Mouse (Mus musculus) MEL (cell line): Measurements from ENCODE around the gene Hdac7. TPM values are rescaled to one million over a fixed set of nuclear protein-coding genes. Genes with fewer than 3 reads are reported as not detected.

Experiments
- DNase-seq: peaks from one replicate; pipeline ENCODE4 v3.0.0; 2011; ENCODE audit warnings: low read depth, low spot score
- H3K27ac ChIP-seq: 2 replicates; pipeline ENCODE4 v1.5.1; 2012; ENCODE audit warnings: low read depth, mild to moderate bottlenecking, control low read depth, low read length, moderate library complexity; ENCODE audit not compliant: control insufficient read depth
- H3K27me3 ChIP-seq, 2 experiments: fragments of 150-350 bp in 1 of 2; sonication (generic) in 1 of 2; 2 replicates each; pipeline ENCODE4 v1.6.1; 2012; ENCODE audit warnings: low read length in 2 of 2, mild to moderate bottlenecking in 2 of 2, improper control_type of control experiment in 1 of 2, moderate library complexity in 1 of 2; ENCODE audit not compliant: insufficient read depth in 2 of 2, control insufficient read depth in 1 of 2
- H3K36me3 ChIP-seq, 2 experiments: 2 replicates each; pipeline ENCODE4 v1.6.1; 2012 to 2014; ENCODE audit warnings: low read length in 2 of 2, improper control_type of control experiment in 1 of 2, inconsistent platforms in 1 of 2, mild to moderate bottlenecking in 1 of 2; ENCODE audit not compliant: insufficient read depth in 2 of 2, control insufficient read depth in 1 of 2
- H3K4me1 ChIP-seq, 2 experiments: fragments of 150-350 bp in 1 of 2; sonication (generic) in 1 of 2; 2 replicates each; pipeline ENCODE4 v1.6.1; 2012; ENCODE audit warnings: low read length in 2 of 2, improper control_type of control experiment in 1 of 2, mild to moderate bottlenecking in 1 of 2; ENCODE audit not compliant: insufficient read depth in 2 of 2, control insufficient read depth in 1 of 2
- H3K4me3 ChIP-seq, 2 experiments: fragments of 150-350 bp in 1 of 2; sonication (generic) in 1 of 2; 2 replicates each; pipeline ENCODE4 v1.5.1; 2012; ENCODE audit warnings: low read depth in 2 of 2, low read length in 2 of 2, mild to moderate bottlenecking in 2 of 2, moderate library complexity in 2 of 2, control low read depth in 1 of 2, improper control_type of control experiment in 1 of 2; ENCODE audit not compliant: control insufficient read depth in 1 of 2, insufficient read depth in 1 of 2
- H3K79me2 ChIP-seq: 2 replicates; pipeline ENCODE4 v1.6.1; 2012; ENCODE audit warnings: mild to moderate bottlenecking, low read length, moderate library complexity; ENCODE audit not compliant: control insufficient read depth, poor library complexity, insufficient read depth
- H3K9ac ChIP-seq: 2 replicates; pipeline ENCODE4 v1.6.1; 2012; ENCODE audit warnings: low read depth, mild to moderate bottlenecking, control low read depth, low read length, moderate library complexity; ENCODE audit not compliant: control insufficient read depth, poor library complexity, severe bottlenecking
- H3K9me3 ChIP-seq: fragments of 150-350 bp; sonication (generic); replicated peaks from 2 replicates; pipeline ENCODE4 v1.6.1; 2012; ENCODE audit warnings: mild to moderate bottlenecking, low read length, improper control_type of control experiment, moderate library complexity; ENCODE audit not compliant: insufficient read depth
- CTCF ChIP-seq, 3 experiments: IDR thresholded peaks in 2 of 3; conservative IDR thresholded peaks in 1 of 3; 2 replicates each; pipeline ENCODE4 v1.5.1; 2011 to 2012; ENCODE audit warnings: low read length in 3 of 3, low read depth in 2 of 3, mild to moderate bottlenecking in 2 of 3, improper control_type of control experiment in 1 of 3, inconsistent platforms in 1 of 3, mixed read lengths in 1 of 3, moderate library complexity in 1 of 3; ENCODE audit not compliant: control insufficient read depth in 1 of 3, insufficient read depth in 1 of 3, poor library complexity in 1 of 3, severe bottlenecking in 1 of 3
- E2F4 ChIP-seq: IDR thresholded peaks from 2 replicates; pipeline ENCODE4 v1.6.1; 2011; ENCODE audit warnings: low read depth, low read length, improper control_type of control experiment, borderline replicate concordance
- ELF1 ChIP-seq: IDR thresholded peaks from 2 replicates; pipeline ENCODE4 v1.6.1; 2014; ENCODE audit warnings: low read depth, mild to moderate bottlenecking, inconsistent platforms, low read length, improper control_type of control experiment, moderate library complexity
- MEF2A ChIP-seq: IDR thresholded peaks from 2 replicates; pipeline ENCODE4 v1.6.1; 2014; ENCODE audit warnings: low read depth, mild to moderate bottlenecking, inconsistent platforms, low read length, improper control_type of control experiment; ENCODE audit not compliant: poor library complexity, insufficient replicate concordance, severe bottlenecking; ENCODE audit errors: extremely low read depth
- MYB ChIP-seq: IDR thresholded peaks from 2 replicates; pipeline ENCODE4 v1.6.1; 2011; ENCODE audit warnings: mild to moderate bottlenecking, low read depth, low read length, improper control_type of control experiment
- POLR2A ChIP-seq, 2 experiments: IDR thresholded peaks; 2 replicates each; pipeline ENCODE4 v1.6.1; 2011 to 2012; ENCODE audit warnings: low read length in 2 of 2, mild to moderate bottlenecking in 2 of 2, control low read depth in 1 of 2, improper control_type of control experiment in 1 of 2, low read depth in 1 of 2, moderate library complexity in 1 of 2; ENCODE audit not compliant: control insufficient read depth in 1 of 2, insufficient read depth in 1 of 2, poor library complexity in 1 of 2
- POLR2AphosphoS2 ChIP-seq: IDR thresholded peaks from 2 replicates; pipeline ENCODE4 v1.6.1; 2011; ENCODE audit warnings: low read length, improper control_type of control experiment
- POLR2AphosphoS5 ChIP-seq: IDR thresholded peaks from 2 replicates; pipeline ENCODE4 v1.6.1; 2012; ENCODE audit warnings: low read depth, borderline replicate concordance, mild to moderate bottlenecking, inconsistent platforms, low read length, moderate library complexity, mixed read lengths
- SIN3A ChIP-seq: IDR thresholded peaks from 2 replicates; pipeline ENCODE4 v1.6.1; 2012; ENCODE audit warnings: low read length, improper control_type of control experiment, inconsistent platforms
- ZMIZ1 ChIP-seq: IDR thresholded peaks from 2 replicates; pipeline ENCODE4 v1.6.1; 2012; ENCODE audit warnings: low read depth, mild to moderate bottlenecking, inconsistent platforms, low read length, improper control_type of control experiment, moderate library complexity
- polyA plus RNA-seq, 2 experiments: library from polyadenylated mRNA; stranded (reverse) in 1 of 2; unstranded in 1 of 2; fragments of >175 nt in 1 of 2; fragments of >200 nt in 1 of 2; gene quantifications; 2 replicates each; pipeline versions ENCODE4 v1.2.1 to v1.2.4; 2012; ENCODE audit warnings: low replicate concordance in 2 of 2, low read depth in 1 of 2; ENCODE audit not compliant: insufficient read length in 2 of 2, insufficient read depth in 1 of 2, missing spikeins in 1 of 2
- total RNA-seq: library from RNA; depleted of rRNA; stranded (reverse); fragments of 300-350 nt; gene quantifications from 2 replicates; pipeline ENCODE4 v1.2.3, GENCODE M21; 2012

The Hdac7 gene
- total and polyA plus RNA-seq, 3 experiments: 100 to 389 TPM; not detected in 1

GRCm38 (mm10) chr15:97822545-97823228 lies 21.6 kb downstream of the Hdac7 start:
- no peaks in the 10 kb centered on the region for H3K9me3 ChIP-seq
- peaks cover 39 to 57% of the 10 kb centered on the region in 2 experiments for H3K4me1 ChIP-seq
- no peaks in the 10 kb centered on the region for H3K27me3 ChIP-seq
- peak; percentile 55 for DNase-seq
- H3K79me2 ChIP-seq: peaks cover 89% of the 10 kb centered on the region
- H3K36me3 ChIP-seq: peaks cover 57 to 64% of the 10 kb centered on the region in 2 experiments
- TF ChIP-seq MEF2A (no peak), ELF1 (0 out of 2 replicates have a peak, but pooled peaks have one; percentile 18)
- H3K9ac ChIP-seq: no peak overlapping the region
- H3K4me3 ChIP-seq: no peak overlapping the region
- H3K27ac ChIP-seq: no peak overlapping the region

- Histone ChIP-seq H3K4me1 (peaks cover 38 to 51% of the 10 kb centered on the region in 2 experiments), H3K27me3 (no peaks in the 10 kb centered on the region), H3K9me3 (no peaks in the 10 kb centered on the region), H3K27ac (no peak overlapping the region), H3K4me3 (no peak overlapping the region), H3K9ac (no peak overlapping the region), H3K36me3 (peaks cover 53 to 66% of the 10 kb centered on the region in 2 experiments), H3K79me2 (peaks cover 89% of the 10 kb centered on the region)
- DNase-seq: no peak
- TF ChIP-seq MYB: 0 out of 2 replicates have a peak, but pooled peaks have one; percentile 11
- TF ChIP-seq POLR2A (IDR thresholded peaks at IDR 0.05; ENCODE audit: control insufficient read depth in 1 of 2, insufficient read depth in 1 of 2, low read depth in 1 of 2, low read length in 2 of 2, poor library complexity in 1 of 2): no peak
- TF ChIP-seq POLR2AphosphoS5: no peak
- no peak for TF ChIP-seq ZMIZ1
- no peak for TF ChIP-seq E2F4
These were observed 22.3 kb downstream of the Hdac7 start for GRCm38 (mm10) chr15:97821983-97822363.

- Histone ChIP-seq H3K9ac (no peak overlapping the region), H3K4me1 (peaks cover 33 to 46% of the 10 kb centered on the region in 2 experiments), H3K27me3 (no peaks in the 10 kb centered on the region), H3K27ac (no peak overlapping the region), H3K36me3 (peaks cover 48 to 64% of the 10 kb centered on the region in 2 experiments), H3K4me3 (no peak overlapping the region), H3K79me2 (peaks cover 88% of the 10 kb centered on the region), H3K9me3 (no peaks in the 10 kb centered on the region)
- no peak for DNase-seq
- TF ChIP-seq CTCF (IDR thresholded peaks at IDR 0.05 in 2 of 3, conservative IDR thresholded peaks at IDR 0.05 in 1 of 3; ENCODE audit: control insufficient read depth in 1 of 3, insufficient read depth in 1 of 3, low read depth in 2 of 3, low read length in 3 of 3, poor library complexity in 1 of 3, severe bottlenecking in 1 of 3) (0 out of 6 replicates have a peak, but pooled peaks of 1 of the 3 experiments have one; percentile 5), SIN3A (no peak), POLR2AphosphoS2 (no peak), ELF1 (peak; percentile 40; the same call in 1 of the 2 replicates)
These were observed 22.9 kb downstream of the Hdac7 start for GRCm38 (mm10) chr15:97821321-97821982.
